Mouse (Mus musculus) thymus, postnatal 14 days (tissue): ENCODE measurements around the gene Ano8.

ENCODE experiments used
- DNase-seq: peaks from one replicate; pipeline ENCODE4 v3.0.0; 2021

Ano8 gene

GRCm38 (mm10) chr8:71498816-71499690, 13.3 kb upstream of the Ano8 start:
- no peak for DNase-seq

GRCm38 (mm10) chr8:71497881-71498501, 12.2 kb upstream of the Ano8 start:
- no peak for DNase-seq

- no peak for DNase-seq
Observed at GRCm38 (mm10) chr8:71497077-71497645, 11.4 kb upstream of the Ano8 start.

GRCm38 (mm10) chr8:71496481-71496880, 10.7 kb upstream of the Ano8 start:
- DNase-seq: no peak

GRCm38 (mm10) chr8:71495811-71496210, 10.0 kb upstream of the Ano8 start:
- no peak for DNase-seq

GRCm38 (mm10) chr8:71495039-71495438, 9.3 kb upstream of the Ano8 start:
- DNase-seq: peak; percentile 85

GRCm38 (mm10) chr8:71488454-71488853, 2.7 kb upstream of the Ano8 start:
- peak; percentile 91 for DNase-seq

- DNase-seq: peak; percentile 85
Observed at GRCm38 (mm10) chr8:71487691-71488445, 2.1 kb upstream of the Ano8 start, which contains the start of gene Gtpbp3. Gtpbp3 (plus strand) TSS chr8:71488103.

GRCm38 (mm10) chr8:71486136-71486529, 370 bp upstream of the Ano8 start:
- no peak for DNase-seq

- no peak for DNase-seq
Observed at GRCm38 (mm10) chr8:71484736-71485135, 1.0 kb downstream of the Ano8 start.

- DNase-seq: peak; percentile 71
Observed at GRCm38 (mm10) chr8:71483932-71484331, 1.8 kb downstream of the Ano8 start.

- DNase-seq: no peak
Observed at GRCm38 (mm10) chr8:71478943-71479342, 6.8 kb downstream of the Ano8 start.

- peak; percentile 51 for DNase-seq
Observed at GRCm38 (mm10) chr8:71477196-71477845, 8.4 kb downstream of the Ano8 start.

- peak; percentile 88 for DNase-seq
Observed at GRCm38 (mm10) chr8:71476099-71476940, 9.4 kb downstream of the Ano8 start.

GRCm38 (mm10) chr8:71475702-71476075, 10.1 kb downstream of the Ano8 start:
- DNase-seq: no peak

- DNase-seq: no peak
Observed at GRCm38 (mm10) chr8:71474785-71475701, 10.7 kb downstream of the Ano8 start.

- no peak for DNase-seq
Observed at GRCm38 (mm10) chr8:71474344-71474743, 11.4 kb downstream of the Ano8 start.

GRCm38 (mm10) chr8:71472601-71473386, 13.0 kb downstream of the Ano8 start:
- no peak for DNase-seq

- DNase-seq: no peak
Observed at GRCm38 (mm10) chr8:71471861-71472260, 13.9 kb downstream of the Ano8 start.

GRCm38 (mm10) chr8:71470913-71471255, 14.9 kb downstream of the Ano8 start:
- no peak for DNase-seq
